Mouse (Mus musculus) spleen, adult 2 months (tissue): ENCODE results near the gene Fbxo30.

Source experiments
- CTCF ChIP-seq: fragments of 200-500 bp; IDR thresholded peaks from 2 replicates; pipeline ENCODE4 v1.5.1; 2011; ENCODE audit warnings: mild to moderate bottlenecking, inconsistent platforms; ENCODE audit not compliant: insufficient read depth, insufficient read length, insufficient replicate concordance; ENCODE audit errors: extremely low read depth
- POLR2A ChIP-seq: fragments of 200-500 bp; IDR thresholded peaks from 2 replicates; pipeline ENCODE4 v1.6.1; 2011; ENCODE audit warnings: low read depth, low read length, inconsistent platforms

DNA sequence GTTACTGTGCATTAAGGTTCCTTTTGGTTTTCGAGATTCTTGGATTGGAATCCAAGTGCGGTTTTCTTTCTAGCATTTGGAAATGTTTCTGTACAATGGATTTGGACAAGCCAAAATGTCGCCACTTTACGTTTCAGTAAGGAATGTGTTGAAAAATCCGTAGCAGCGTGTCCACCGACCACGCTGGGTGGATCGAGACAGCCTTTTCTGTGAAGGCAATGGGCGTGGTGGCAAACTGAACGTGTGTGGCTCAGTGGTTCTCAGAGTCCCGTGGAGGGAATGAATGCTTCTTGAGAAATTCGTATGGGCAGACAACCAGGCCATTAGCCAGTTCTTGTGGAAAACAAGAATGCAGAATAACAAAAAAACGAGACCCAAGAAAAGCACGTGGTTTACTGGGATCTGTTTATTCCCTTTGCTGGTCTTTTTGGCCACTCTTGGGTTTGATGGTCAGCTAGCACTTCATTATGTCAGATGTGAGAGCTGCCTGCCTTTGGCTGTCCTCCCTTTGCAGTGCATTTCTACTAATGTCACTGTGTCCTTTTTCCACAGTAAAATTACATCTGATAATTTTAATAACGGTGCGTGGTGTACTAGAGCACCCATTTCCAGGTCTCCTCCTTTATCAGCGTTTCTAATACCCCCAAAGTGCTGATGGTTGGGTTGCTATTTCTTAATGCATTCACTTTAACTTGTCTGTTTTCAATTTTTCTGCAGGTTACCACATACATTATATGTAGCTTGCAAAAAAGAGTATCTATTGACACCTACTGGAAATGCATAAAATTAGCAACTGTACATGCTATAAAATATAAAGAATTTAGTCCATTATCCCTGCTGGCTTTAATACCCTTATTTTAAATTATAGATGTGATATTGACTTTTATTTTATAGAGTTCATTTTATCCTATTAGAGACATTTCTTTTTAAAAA, 63.7 kb downstream of the Fbxo30 start:
- TF ChIP-seq POLR2A (no peak), CTCF (no peak)
